In the genomic region with DNA sequence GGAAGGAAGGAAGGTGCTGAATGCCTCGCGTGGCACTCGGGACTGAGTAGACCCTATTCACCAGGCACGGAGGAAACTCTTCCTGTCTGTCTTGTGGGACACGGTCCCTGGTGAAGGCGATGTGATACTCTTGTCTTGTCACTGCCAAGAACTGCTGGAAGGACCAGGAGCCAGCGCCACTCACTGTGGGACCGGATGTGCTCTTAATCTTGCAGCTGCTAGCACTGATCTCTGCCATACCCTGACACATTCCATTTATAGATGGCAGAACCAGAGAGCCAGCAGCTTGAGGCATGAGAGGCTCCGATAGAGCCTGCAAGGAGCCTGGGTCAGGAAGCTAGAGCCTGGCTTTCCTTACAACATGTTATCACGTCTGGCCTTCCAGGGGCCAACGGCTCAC, we compare ENCODE assay signal across 10 mouse cellular contexts. TPM values are rescaled to one million over a fixed set of nuclear protein-coding genes. Genes with fewer than 3 reads are reported as not detected.
DNase-seq lines count a peak whose midpoint lies in the region.
"Had no signal": no experiment of that assay in that cellular context is flagged by ENCODE, and none has a peak within 500 bp of the region (broad histone marks: within the 10 kb centered on the region; RNA-seq: fewer than 3 reads in every experiment).

No protein-coding gene starts in this region.

- H3K4me1 ChIP-seq in heart, embryonic 10.5 days = peaks cover 66% of the 10 kb centered on the region

- peak; percentile 55 for DNase-seq in kidney, postnatal 14 days
- DNase-seq in kidney, adult 11 months = no peak
- DNase-seq in gastrocnemius, adult 18-20 months (ENCODE audit: low spot score) = peak; percentile 79
- DNase-seq in heart, embryonic 10.5 days (ENCODE audit: low spot score) = no peak
- DNase-seq in lung, postnatal 36 days = peak; percentile 66
- DNase-seq in spleen, postnatal 36 days (ENCODE audit: low spot score in 2 of 2) = no peak
- no peak for DNase-seq in layer of hippocampus, adult 11-12 months (ENCODE audit: low spot score)
- DNase-seq: cerebellum, postnatal 10 days; kidney, adult 8-10 months had no signal

- no peaks in the 10 kb centered on the region for H3K9me3 ChIP-seq in heart, embryonic 10.5 days

- peak overlapping the region; percentile 37 for H3K4me3 ChIP-seq in heart, embryonic 10.5 days

- no peaks in the 10 kb centered on the region for H3K27me3 ChIP-seq in heart, embryonic 10.5 days (ENCODE audit: insufficient read depth, poor library complexity, severe bottlenecking)

- H3K36me3 ChIP-seq in heart, embryonic 10.5 days = peaks cover 8% of the 10 kb centered on the region; the same call in 1 of the 2 replicates

- H3K27ac ChIP-seq in heart, embryonic 10.5 days = peak overlapping the region; percentile 69

- WGBS in heart, embryonic 10.5 days = 30% methylated on average over 11 of the region's 11 CpGs

RNA-seq across cellular contexts. Expression of a gene that starts 36.0 kb away (rescaled TPM):
- 10 to 100 TPM; 66.5 to 81.6 TPM for total RNA-seq in gastrocnemius, adult 18-20 months (2021)
- polyA plus RNA-seq in heart, embryonic 10.5 days (2016; fragmentation: Nextera tagmentation; extraction: Ambion mirVana) = 143 and 257 TPM in 2 replicates

RNA-seq across cellular contexts. Expression of a gene that starts 36.0 kb away (rescaled TPM):
- total RNA-seq in gastrocnemius, adult 18-20 months (2021) = 10 to 100 TPM; 37.4 to 50.2 TPM
- 54.9 and 97.0 TPM in 2 replicates for polyA plus RNA-seq in heart, embryonic 10.5 days (2016; fragmentation: Nextera tagmentation; extraction: Ambion mirVana)
- polyA plus RNA-seq: CD4-positive, CD25-positive, alpha-beta regulatory T cell, adult 4 months had no signal

Comparison
In these comparisons a context has a peak if more than half of its experiments do, and no peak if none do; other contexts are left out.
1. DNase-seq: peak in kidney, postnatal 14 days (single experiment), gastrocnemius, adult 18-20 months (single experiment) and lung, postnatal 36 days (single experiment); none in kidney, adult 11 months (single experiment), heart, embryonic 10.5 days (single experiment), spleen, postnatal 36 days (0 of 2) and layer of hippocampus, adult 11-12 months (single experiment).